Mouse (Mus musculus): ENCODE results near the gene Kpnb1. TPM values are rescaled to one million over a fixed set of nuclear protein-coding genes. Genes with fewer than 3 reads are reported as not detected.

Gene Kpnb1
- total RNA-seq, 2 experiments from 2014 or later = 86.3 to 94.8 TPM

DNA sequence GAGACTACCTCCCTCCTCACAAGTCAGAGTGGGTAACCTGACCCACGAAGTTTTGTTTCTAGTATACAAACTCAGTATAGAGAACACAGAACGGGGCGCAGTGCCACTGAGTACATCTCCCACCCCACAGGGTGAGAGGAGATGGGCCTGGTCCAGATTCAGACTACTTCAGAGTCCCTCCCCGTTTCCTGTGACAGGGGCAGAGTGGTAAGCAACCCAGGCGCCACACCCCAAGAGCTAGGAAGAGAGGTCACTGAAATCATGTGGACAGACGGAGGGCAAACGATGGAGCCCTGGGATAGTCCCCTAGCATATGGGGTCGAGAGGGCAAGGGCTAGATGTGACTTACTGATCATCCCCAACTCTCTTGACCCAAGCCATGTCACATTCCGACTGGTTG is 41.7 kb downstream of the Kpnb1 start:
- DNase-seq = no peak
- intact Hi-C loops (cut with DNase I) = loop anchor here (2.0 kb wide), 1 partner anchor 73 kb away; no protein-coding TSS in a partner anchor

DNA sequence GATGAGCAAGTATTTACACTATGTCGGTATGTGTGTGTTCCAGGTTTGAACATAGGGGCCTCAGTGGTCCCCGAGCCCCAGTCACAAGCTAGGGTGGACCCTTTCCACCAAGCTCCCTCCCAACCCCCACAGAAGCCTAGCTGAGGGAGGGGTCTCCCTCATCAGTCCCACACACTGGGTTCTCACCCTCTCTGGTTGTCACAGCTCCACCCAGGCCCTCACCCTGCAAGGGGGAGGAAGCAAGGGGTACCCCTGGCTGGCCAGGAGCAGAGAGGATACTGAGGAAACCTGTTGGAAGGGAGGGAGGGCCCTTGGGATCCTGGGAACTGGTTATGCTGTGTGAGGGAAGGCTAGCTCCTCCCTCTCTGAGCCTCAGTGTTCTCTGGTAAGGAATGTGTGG is 42.4 kb downstream of the Kpnb1 start:
- intact Hi-C loops (cut with DNase I) = no loop called here
- DNase-seq = no peak

DNA sequence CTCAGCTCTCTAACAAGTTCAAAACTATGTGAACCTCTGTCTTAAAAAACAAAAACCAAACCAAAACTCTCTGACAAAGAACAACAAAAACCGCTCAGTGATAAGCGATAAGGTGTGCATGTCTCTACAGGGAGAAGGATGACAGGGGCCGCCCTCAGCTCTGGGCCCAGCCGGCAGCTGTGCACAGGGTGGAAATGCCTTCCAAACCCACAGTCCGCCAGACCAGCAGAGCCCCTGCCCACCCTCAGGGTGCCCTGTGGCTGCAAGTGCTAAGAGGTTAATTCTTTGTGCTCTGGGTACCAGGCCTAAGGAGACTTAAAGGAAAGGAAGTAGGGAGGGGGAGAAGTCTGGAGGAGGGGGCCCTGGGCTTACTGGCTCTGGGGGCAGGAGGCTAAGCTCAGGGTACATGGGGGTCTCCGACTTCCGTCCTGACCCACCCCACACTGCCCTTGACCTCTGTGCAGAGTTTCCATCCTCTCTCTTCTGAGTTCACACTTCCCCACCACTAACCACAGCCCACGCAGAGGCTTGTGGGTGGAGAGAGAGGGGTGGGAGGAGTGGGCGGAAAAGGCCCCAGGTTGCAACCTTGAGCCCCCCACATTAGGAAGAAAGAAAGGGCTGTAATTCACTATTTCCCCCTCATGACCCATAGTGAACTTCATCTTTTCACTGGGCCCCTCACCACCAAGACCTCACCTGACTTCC is 44.3 kb downstream of the Kpnb1 start:
- DNase-seq = no peak
- intact Hi-C loops (cut with DNase I) = no loop called here

DNA sequence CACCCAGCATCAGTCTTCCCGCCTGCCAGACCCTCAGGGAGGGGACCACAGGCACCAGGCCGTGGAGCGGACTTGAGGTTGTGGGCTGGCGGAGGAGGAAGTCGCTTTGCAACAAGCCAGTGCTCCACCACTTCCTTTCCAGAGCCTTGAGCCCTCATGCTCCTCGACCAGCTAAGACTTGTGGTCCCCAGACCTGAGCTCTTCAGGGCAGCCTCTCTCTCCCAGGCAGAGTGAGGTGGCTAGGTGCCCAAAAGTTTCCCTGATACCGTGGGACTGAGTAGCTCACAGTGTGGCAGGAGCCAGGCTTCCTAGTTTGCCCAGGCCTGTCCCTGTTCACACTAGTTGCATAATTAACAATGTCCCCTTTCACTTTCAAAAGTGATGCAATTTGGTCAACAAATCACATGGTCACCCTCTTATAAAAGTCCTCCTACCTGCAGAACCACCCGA is 45.5 kb downstream of the Kpnb1 start:
- intact Hi-C loops (cut with DNase I) = no loop called here

DNA sequence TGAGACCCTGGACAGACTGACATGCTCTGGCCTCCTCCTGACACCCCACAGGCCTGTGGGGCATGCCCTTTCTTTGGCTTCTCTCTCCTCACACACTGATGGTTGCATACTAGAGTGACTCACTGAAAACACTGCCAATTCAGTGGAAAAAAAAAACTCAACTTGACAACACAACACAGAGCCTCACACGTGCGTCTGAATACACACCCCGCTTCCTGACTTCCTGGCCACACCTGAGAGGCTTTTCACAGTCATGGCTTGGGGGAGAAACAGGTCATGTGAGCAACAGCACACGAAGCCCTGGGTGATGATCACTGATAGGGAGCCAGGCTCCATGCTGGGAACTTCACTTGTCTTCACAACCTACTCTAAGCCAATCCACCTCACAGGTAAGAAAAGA is 46.9 kb downstream of the Kpnb1 start:
- intact Hi-C loops (cut with DNase I) = no loop called here
- no peak for DNase-seq

More for the DNA sequence above, 45.5 kb downstream of the Kpnb1 start:
- no peak for DNase-seq

DNA sequence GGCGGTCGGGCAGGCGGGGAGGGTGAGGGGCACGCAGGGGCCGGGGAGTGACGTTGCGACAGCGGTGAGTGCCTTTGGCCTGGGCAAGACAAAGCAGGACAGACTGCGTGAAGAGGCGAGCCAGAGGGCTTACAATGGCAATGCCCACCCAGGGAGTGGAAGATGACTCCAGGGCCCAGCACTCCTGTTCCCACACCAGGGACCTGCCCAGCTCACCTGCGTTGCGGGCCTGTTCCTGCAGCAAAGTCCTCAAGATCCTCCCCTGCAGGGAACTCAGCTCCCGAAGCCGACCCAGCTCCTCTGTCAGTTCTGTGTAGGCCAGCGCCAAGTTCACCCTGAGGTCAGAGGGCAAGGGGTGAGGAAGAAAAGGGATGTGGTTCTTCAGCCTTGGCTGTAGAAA is 48.4 kb downstream of the Kpnb1 start:
- intact Hi-C loops (cut with DNase I) = no loop called here
- no peak for DNase-seq

DNA sequence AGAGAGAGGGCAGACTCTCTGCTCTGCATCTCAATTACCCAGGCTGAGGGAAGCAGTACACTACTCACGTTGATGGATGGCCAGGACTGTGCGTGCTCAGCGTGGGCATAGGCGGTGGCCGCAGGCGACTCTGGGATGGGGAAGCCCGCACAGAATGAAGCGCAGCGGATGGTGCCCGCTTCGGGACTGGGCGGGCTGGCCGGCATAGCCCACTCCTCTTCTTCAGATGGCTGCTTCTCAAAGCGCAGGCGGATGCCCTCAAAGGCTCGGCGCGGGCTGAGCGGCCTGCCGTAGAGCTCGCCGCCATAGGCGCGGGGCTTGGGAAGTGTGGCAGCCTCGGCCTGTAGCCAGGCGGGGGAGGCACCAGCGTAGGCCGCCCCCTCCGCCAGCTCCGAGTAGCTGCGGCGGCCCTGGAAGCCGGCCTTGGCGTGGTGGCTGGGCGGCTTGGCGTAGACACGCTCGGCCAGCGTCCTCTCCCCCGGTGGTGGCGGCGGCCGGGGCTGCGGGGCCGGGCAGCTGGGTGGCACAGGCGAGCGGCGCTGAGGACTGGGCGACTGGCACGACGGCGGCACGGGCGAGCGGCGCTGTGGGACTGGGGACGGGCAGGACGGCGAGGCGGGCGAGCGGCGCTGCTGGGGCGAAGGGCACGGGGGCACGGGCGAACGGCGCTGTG is 49.0 kb downstream of the Kpnb1 start:
- intact Hi-C loops (cut with DNase I) = no loop called here
- peak in 1 of 2 experiments; percentile 33 for DNase-seq

DNA sequence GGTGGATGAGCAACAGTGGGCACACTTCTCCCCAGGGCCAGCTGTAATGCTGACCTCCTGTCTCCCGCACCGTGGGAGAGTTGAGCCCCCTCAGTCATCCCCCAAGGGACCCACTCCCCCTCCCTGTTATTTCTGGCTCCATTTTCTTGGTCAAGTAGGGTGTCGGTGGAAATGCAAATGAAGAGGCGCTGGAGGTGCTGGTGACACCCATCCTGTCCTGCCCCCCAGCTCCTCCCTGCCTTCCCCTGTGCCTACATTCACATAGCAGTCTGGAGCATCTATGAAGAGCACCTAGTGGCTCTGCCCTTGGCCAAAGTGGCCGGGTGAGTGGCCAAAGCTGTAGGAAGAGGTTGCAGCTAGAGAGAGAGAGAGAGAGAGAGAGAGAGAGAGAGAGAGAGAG is 54.4 kb downstream of the Kpnb1 start:
- intact Hi-C loops (cut with DNase I) = no loop called here
- DNase-seq = no peak

DNA sequence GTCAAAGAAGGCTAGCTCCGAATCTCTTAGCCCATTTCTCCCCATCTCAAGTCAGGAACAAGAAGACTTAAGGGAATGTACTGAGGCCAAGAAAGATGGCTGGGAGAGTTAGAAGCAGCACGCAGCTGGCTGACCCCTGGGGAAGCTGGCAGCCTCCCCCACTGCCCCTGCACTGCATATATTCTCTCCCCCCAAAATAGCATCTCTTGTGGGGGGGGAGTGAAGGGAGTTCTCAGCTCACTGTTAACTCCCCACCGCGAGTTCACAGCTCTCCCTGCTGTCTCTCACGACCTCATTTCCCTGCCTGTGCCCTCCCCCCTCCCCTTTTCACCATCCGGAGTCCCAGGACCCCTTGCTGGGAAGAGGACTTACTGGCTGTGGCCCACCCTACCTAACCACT is 55.5 kb downstream of the Kpnb1 start:
- DNase-seq = no peak
- intact Hi-C loops (cut with DNase I) = no loop called here

DNA sequence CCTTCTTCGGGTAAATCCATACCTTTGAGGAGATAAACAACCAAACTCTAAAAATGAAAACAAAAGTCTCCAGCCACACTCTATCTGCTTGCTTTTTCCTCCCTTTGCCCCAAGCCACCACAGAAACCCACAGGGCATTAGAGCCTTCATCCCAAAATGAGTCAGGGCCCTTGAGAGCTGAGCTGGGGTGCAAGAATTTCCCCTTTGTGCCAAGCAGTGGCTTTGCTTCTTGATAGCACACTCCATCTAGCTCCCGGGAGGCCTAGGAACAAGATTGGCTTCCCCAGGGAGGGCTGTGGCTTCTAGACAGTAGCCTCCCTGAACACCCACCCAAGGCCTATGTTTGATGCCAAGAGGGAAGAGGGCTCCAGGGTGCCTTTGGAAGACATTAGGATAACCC is 56.0 kb downstream of the Kpnb1 start:
- intact Hi-C loops (cut with DNase I) = no loop called here

DNA sequence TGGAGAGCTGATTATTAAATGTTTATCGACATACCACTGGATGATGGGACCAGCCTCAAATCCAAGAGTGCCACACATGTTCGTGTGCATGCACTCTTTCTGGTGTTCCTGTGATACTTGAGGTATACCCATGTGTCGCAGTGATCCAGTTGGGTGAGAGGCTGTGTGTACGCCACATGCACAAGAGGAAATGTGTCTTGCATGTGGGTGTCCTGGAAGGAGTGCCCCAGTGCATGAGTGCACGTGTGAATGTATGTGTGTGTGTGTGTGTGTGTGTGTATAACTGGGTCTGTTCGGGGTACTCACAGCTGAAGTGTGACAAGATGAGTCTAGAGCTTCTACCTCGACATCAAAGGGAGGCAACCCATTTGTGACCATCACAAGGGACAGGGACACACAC is 57.4 kb downstream of the Kpnb1 start:
- no peak for DNase-seq

More for the DNA sequence above, 56.0 kb downstream of the Kpnb1 start:
- no peak for DNase-seq

DNA sequence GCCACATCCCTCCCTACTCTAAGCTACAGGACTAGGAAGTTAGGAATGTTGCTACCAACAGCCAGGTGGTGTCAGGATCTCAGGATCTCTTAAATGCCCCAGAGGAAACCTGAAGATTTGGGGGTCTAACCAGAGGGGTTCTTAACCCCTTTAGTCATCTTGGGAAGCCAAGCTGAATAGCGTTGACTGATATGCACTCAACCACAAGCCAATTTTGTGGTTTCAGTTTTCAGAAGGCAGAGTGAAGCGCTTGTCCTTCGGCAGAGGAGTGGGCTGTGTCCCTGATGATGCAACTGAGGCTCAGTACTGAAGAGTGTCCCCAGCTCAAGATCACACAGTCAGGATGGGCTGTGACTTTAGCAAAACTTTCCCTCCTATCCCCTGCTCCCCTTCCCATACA is 58.7 kb downstream of the Kpnb1 start:
- DNase-seq = no peak
- intact Hi-C loops (cut with DNase I) = no loop called here

More for the DNA sequence above, 57.4 kb downstream of the Kpnb1 start:
- intact Hi-C loops (cut with DNase I) = no loop called here

DNA sequence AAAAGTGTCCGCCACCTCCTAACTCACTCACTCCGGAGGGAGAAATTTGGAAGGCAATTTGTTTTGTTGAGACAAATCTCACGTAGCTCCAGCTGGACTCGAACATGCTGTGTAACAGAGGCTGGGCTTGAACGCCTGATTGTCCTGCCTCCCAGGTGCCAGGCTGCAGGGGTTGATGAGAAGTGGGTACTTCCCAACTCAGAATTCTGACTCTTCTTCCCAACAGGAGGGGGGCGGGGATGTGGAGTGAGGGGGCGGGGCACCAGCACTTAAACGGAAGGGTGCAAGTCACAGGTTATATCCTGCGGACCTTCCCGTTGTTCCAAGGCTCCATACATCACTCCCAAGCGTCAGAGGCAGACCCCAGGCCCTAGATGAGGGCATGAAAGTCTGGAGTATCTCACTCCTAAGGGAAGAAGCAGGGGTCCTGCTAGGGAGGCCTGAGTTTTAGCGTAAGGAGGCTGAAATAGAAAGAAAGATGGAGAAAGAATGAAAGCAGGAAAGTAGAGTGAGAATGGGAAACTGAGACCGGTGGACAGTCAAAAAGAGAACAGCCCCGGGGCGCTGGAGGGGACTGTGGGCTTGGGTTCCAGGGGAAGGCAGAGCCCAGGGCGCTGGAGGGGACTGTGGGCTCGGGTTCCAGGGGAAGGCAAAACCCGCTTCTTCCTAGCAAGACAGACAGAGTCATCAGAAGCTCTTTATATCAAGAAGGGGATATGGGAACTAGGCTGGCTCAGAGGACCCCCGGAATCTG is 60.0 kb downstream of the Kpnb1 start:
- no peak for DNase-seq
- intact Hi-C loops (cut with DNase I) = no loop called here

DNA sequence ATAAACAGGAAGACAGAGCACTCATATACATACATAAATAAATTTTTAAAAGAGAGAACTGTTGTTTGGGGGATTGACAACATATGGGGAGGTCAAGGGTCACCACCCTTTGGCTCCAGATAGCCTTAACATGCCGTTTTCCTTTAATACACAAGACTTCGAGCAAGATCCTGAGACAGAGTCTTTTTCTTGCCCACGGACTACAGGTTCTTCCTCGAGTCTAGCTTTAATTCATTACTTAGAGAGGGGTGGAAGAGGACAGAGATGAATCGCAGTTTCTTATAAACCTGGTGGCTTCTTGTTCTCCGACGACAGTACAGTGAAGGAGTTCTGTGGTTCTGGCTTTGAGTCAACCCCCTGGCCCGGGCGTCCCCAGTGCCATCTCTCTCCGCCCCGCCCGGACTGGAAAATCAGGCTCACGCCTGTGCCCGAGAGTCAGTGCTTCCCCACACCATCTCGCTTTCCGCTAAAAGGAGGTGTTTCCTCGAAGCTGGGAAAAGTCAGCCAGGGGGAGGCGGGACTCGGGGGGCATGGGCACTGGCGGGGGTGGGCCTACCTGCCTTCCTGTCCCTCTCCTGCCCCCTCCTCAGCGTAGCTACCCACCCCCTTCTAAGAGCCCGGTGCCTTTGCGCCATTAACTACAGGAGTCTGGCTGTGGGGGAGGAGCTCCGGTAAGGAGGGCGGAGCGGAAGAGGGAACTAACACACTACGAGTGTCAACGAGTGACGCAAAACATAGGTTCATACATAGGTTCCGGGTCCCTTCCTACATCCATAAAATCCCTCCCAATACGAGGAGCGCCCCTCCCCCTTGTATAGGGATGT is 60.8 kb downstream of the Kpnb1 start:
- intact Hi-C loops (cut with DNase I) = no loop called here
- peak; percentile 37 to 48 for DNase-seq

DNA sequence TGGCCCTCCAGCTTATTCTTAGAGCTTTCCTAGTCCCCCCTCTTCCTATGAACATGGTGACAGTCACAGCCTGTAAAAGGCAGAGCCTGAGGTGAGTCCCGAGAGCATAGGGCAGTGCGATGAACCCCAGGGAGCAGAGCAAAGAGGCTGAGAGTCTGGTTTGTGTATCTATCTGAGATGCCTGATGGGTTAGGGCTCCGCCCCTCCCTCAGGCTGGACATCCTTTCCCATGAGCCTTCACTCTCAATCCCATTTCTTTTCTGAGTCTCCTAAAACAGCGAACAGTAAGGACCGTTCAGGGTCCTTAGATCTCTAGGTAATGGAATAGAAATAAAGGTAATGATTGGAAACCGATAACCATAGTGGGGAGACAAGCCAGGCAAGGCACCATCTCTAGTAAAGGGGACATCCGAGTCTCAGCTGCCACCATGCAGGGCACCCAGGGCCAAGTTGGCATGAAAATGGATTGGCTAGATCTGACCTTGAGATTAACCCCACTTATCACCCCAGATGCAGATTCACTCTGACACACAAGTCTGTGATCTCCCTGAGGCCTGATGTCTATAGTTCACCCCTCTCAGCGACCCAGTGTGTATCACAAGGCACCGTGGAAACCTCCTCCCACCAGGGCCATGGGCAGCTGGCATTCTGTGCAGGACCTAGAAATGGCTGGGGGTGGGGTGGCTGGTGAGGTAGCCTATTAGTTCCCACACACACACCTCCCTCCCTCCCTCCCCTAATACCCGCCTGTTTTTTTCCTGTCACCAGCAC is 63.2 kb downstream of the Kpnb1 start:
- no peak for DNase-seq
- intact Hi-C loops (cut with DNase I) = no loop called here

DNA sequence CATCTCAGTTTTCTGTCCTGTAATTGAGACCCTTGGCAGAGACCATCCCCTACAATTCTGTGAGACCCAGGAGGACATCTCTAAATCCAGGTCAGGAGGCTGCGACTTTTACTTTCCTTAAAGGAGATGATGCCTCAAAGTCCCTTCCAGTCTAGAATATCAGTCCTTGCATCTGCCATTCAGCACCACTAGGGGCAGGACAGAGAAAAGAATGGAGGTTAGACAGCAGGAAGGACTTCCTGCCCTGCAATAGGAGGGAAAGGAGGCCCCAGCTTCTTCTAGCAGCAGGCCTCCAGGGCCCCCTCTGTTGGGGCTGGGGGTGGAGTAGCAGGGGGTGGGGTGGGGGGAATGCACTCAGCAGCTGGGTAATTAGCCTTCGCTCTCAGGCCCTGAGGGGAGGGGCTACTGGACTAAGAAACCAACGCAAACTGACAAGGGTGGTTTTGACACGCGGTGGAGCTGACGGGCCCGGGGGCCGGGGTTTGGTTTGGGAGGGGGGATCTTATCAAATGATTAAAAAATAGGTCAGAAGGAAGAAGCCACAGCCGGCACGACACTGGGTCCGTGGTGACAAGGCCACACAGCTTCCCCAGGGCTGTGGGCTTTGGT is 64.3 kb downstream of the Kpnb1 start:
- intact Hi-C loops (cut with DNase I) = no loop called here
- no peak for DNase-seq

DNA sequence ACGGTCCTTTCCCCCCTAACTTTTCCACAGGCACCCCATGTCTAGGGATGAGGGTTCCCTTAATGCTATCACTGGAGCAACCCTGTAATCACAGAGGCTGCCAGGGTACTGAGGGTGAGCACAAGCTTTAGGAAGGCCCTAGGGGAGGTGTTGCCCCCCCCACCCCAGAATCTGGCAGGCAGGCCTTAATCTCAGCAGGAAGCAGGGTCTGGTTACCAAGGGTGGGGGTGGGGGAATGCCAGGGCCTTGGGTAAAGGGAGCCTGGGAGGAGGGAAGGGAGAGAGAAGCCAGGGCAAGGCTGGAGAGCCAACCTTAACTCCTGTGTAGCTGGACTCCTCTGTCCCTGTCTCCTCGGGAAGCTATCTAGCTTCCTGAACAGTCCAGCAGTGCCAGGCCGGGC is 67.0 kb downstream of the Kpnb1 start:
- no peak for DNase-seq
- intact Hi-C loops (cut with DNase I) = no loop called here

DNA sequence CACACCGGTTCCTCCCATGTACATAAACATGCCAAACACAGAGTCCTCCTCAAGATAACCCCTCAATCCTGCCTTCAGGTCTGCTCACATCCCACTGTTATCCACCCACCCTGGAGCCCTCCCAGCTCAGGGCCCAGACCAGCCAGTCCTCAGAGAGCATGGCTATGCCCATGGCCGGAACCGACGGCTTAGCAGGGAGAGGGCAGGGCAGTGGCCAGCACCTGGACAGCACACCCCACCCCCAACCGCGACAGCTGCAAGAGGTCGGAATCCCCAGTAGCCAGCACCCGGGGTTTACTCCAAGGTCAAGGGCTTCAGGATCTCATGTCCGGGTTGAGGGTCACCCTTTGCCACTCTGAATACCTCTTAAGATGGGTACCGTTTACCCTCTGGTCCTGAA is 67.5 kb downstream of the Kpnb1 start:
- intact Hi-C loops (cut with DNase I) = no loop called here
- DNase-seq = no peak

DNA sequence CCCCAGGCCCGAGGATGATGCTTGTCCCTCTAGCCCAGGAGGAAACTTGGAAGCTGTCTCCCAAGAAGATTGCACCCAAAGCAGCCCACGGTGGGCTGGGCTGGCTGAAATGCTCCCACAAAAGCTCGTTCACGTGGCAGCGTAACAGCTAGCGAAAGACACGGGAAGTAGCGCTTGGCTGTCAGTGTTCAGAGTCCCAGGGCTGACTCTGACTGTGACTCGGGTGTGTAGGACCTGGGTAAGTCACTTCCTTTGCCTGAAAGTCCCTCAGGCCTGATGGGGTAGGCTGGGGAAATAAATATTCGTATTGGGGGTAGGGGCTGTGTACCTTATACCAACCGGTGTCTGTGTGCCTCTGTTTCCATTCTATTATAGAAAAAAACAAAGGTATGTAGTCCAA is 71.9 kb downstream of the Kpnb1 start:
- intact Hi-C loops (cut with DNase I) = no loop called here
- DNase-seq = no peak
